Mouse (Mus musculus): Measurements from ENCODE around the gene Stoml3.

DNA sequence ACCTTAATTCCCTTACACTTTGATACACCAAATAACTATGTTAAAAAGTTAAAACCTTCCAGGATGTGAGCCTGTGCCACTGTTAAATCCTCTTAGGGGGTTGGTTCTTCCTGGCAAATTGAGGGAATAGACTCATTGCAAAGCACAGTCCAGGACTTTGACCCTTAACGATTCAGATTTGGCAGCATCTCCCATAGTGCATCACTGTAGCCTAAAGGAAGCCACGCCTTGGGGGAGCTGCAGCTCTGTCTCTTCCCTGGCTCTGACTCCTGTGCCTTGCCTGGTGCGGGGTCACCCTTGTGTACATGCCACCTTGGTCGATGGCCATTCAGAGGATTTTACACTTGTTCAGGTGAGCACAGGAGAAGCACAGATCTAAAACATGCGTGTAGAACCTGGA, 18.8 kb upstream of the Stoml3 start:
- no peak for TF ChIP-seq POLR2A (IDR thresholded peaks at IDR 0.05; ENCODE audit: extremely low read depth, insufficient read depth, low read length)
- TF ChIP-seq CTCF (IDR thresholded peaks at IDR 0.05; ENCODE audit: extremely low read depth, insufficient read depth, low read length), result no peak
